Mouse (Mus musculus) liver, adult 2 months (tissue): ENCODE measurements around the gene Dmgdh.

Source experiments
- CTCF ChIP-seq: fragments of 200-500 bp; IDR thresholded peaks from 2 replicates; pipeline ENCODE4 v1.5.1; 2011; ENCODE audit warnings: low read depth, low read length, control low read depth
- POLR2A ChIP-seq: fragments of 200-500 bp; IDR thresholded peaks from 2 replicates; pipeline ENCODE4 v1.6.1; 2011; ENCODE audit warnings: low read length, control low read depth; ENCODE audit not compliant: insufficient read depth; ENCODE audit errors: extremely low read depth

DNA sequence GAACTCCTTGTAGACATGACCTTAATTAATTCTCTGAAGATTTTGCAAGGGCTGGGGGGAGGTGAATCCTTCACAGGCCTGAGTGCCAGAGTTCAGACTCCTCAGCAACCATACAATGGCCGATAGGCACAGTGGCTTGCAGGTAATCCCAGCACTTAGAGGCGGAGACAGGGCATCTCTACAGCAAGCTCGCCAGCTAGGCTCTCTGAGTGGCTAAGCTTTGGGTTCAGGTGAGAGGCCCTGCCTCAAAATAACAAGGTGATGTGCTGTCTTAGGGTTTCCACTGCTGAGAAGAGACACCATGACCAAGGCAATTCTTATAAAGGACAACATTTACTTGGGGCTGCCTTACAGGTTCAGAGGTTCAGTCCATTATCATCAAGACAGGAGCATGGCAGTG, 39.6 kb downstream of the Dmgdh start:
- TF ChIP-seq POLR2A (no peak), CTCF (no peak)
